Comparison of ENCODE assay signal across 25 mouse cellular contexts in the genomic region with DNA sequence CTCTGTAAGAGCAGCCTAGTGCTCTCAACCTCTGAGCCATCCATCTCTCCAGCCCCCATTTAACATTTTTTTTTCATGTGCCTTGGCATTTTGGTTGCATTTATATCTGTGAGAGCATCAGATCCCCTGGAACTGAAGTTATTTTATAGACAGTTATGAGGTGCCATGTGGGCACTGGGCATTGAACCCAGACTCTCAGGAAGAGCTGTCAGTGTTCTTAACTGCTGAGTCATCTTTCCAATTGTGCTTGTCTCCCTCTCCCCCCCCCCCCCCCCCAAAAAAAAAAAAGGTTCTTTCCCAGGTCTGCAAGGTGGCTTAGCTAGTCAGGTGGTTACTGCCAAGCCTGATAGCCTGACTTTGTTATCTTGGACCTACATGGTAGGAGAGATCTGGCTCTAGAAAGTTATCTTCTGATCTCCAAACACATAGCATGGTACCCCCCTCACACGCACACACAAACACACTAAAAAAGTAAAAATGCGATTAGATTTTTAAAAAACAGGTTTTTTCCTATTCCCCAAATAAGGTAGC. TPM values are rescaled to one million over a fixed set of nuclear protein-coding genes. Genes with fewer than 3 reads are reported as not detected.
"Had no signal": no experiment of that assay in that cellular context is flagged by ENCODE, and none has a peak within 500 bp of the region (broad histone marks: within the 10 kb centered on the region; RNA-seq: fewer than 3 reads in every experiment).

No protein-coding gene starts in this region.

- H3K4me3 ChIP-seq: limb, embryonic 12.5 days; limb, embryonic 15.5 days; liver, embryonic 15.5 days; lung, embryonic 15.5 days; megakaryocyte, embryonic 14.5 days; stomach, embryonic 15.5 days had no signal

- H3K4me1 ChIP-seq: lung, embryonic 15.5 days; stomach, embryonic 15.5 days had no signal

- H3K4me2 ChIP-seq: limb, embryonic 12.5 days; limb, embryonic 15.5 days; liver, embryonic 15.5 days; lung, embryonic 15.5 days; midbrain, embryonic 11.5 days; stomach, embryonic 15.5 days had no signal

- H3K27me3 ChIP-seq: limb, embryonic 12.5 days; limb, embryonic 15.5 days; liver, embryonic 15.5 days; lung, embryonic 15.5 days; megakaryocyte, embryonic 14.5 days; stomach, embryonic 15.5 days had no signal

- H3K27ac ChIP-seq: limb, embryonic 12.5 days; limb, embryonic 15.5 days; liver, embryonic 15.5 days; lung, embryonic 15.5 days; stomach, embryonic 15.5 days had no signal

- H3K9ac ChIP-seq: limb, embryonic 12.5 days; limb, embryonic 15.5 days; liver, embryonic 15.5 days; lung, embryonic 15.5 days; stomach, embryonic 15.5 days had no signal

- H3K36me3 ChIP-seq: liver, embryonic 15.5 days; stomach, embryonic 15.5 days had no signal

- H3K9me3 ChIP-seq: limb, embryonic 12.5 days; limb, embryonic 15.5 days; liver, embryonic 15.5 days; lung, embryonic 15.5 days; megakaryocyte, embryonic 14.5 days; stomach, embryonic 15.5 days had no signal

- DNase-seq: kidney, adult 18-20 months; kidney, adult 9 months; kidney, postnatal 14 days; kidney, postnatal 4 days; left cerebral cortex, postnatal 4 days; lung, postnatal 10 days; lung, postnatal 36 days; midbrain, embryonic 14.5 days; retina, postnatal 1 day; right cerebral cortex, postnatal 25 days; spleen, adult 18-20 months; thymus, postnatal 25 days had no signal

RNA-seq across cellular contexts. Expression of gene Actl10, which starts 51.8 kb away (rescaled TPM):
- total RNA-seq: layer of hippocampus, adult 18-20 months; layer of hippocampus, postnatal 14 days; left cerebral cortex, adult 8-10 months; left cerebral cortex, postnatal 14 days; midbrain, postnatal 0 days had no signal
- polyA plus RNA-seq: midbrain, embryonic 11.5 days; urinary bladder, adult 2 months had no signal
